Mouse (Mus musculus) kidney, adult 8-10 months (tissue): ENCODE data around the gene Otog.

ENCODE experiments used
- DNase-seq, 2 experiments: peaks; one replicate each; pipeline ENCODE4 v3.0.0; 2022

The Otog gene

DNA sequence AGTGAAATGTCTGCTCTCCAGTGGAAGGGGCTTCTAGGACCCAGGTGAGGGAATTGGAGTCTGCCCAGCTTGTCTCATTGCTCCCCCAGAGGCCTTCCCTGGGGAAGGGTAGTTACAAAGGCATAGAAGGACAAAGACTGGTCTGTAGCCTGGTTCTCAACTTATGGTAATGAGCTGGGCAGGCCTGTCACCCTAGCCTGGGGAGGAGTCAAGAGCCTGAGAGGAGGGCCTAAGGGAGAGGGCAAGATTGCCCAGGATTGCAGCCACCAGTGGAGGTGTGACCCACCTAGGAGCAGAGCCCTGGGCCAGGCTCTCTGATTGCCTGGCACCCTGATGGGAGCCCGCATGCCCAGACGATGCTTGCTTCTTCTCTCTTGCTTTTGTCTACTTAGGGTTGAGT is at the start of gene Otog:
Gene Otog, plus strand, starts transcription at position 292 of the 400 bp plus-strand sequence.
- DNase-seq, result no peak

DNA sequence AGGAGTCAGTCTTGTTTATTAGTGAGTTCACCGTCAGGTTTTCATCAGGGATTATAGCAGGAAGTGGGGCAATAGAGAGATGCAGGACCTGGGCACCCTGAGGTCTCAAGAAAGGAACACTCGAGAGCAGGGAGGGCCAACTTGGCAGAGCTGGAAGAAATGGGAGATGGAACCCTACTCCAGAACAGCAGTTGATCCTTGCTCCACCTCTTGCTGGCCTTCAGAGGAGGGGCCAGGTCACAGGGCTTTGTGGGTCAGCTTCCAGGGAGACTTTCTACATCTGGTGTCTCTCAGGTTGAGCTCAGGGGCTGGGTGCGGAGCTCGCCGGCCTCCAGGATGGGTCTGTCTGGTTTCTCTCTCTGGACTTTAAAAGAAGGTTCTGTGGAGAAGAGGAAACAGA is 45.4 kb upstream of the Otog start:
- DNase-seq, result no peak

GRCm38 (mm10) chr7:46200021-46200420 is 40.8 kb upstream of the Otog start:
- DNase-seq, result no peak

DNA sequence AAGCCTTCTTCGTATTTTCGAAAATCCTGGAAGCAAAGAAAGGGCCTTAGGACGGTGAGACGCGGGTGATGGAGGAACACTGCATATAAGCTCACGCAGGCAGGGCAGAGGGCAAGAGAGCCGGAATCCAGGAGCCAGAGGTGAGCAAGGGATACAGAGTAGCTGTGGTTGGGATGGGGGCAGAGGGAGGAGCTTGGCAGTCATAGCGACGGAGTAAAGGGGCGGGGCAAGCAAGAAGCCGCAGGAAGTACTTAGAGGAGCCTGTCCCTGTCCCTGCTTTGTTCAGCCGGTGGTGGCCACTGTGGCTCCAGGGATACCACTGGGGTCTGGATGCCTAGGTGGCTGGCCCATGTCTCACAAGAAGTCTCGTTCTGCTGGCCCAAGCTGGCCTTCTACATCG is 39.1 kb upstream of the Otog start:
- no peak for DNase-seq

GRCm38 (mm10) chr7:46204046-46204471 is 36.7 kb upstream of the Otog start:
- DNase-seq, result no peak

- DNase-seq, result no peak
Observed at GRCm38 (mm10) chr7:46204775-46205174, 36.0 kb upstream of the Otog start.

DNA sequence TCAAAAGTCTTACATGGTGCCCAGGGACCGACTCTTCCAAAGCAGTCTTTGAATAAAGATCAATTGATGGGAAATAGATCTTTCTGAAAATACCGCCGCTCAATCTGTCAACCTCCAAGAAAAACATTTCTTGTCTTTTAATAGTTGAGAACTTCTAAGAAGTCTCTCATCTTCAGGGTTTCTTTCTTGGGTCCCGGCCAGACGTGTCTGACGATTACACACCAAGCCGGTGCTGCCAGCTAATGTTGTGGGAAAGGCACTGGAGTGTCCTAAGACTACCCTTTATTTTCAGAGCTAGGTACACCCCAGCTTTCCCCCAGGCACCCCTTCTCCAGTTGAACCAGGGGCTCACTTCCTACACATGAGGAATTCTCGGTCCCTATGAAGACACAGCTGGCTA is 32.7 kb upstream of the Otog start:
- DNase-seq, result no peak

DNA sequence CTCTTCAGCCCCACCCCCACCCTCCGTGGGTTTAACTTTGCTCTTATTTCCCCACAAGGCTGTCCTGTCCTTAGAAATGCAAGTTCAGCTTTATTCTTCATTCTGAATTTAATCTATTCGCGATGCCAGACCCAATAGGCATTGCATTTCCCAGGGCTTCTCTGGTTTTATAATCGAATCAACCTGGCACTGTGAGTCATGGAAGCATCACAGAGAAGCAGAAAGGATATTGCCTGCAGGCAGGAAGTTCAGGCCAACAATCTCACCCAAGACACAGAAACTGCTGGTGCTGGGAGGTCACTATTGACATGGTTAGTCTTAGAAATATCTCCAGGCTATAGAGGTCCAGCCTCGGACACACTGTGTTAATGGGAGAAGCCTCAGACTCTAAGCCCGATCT is 30.5 kb upstream of the Otog start:
- DNase-seq, result no peak

DNA sequence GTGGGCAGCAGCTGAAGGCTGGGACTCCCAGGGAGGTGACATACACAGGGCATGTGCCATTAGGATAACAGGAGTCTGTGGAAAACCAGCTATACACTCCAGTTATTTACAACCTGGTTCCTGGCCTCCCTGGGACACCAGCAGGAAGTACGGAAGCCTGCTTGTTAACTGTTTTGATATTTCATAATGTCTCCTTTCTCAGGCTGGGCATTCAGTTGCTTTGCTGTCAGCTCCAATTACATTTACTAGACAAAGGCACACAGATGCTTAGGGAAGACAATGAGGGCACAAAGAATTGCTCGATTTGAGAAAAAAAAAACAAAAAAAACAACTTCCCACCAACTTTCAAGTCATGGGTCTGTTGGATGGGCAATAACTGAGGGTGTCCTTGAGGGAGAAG is 24.3 kb upstream of the Otog start:
- DNase-seq, result no peak

DNA sequence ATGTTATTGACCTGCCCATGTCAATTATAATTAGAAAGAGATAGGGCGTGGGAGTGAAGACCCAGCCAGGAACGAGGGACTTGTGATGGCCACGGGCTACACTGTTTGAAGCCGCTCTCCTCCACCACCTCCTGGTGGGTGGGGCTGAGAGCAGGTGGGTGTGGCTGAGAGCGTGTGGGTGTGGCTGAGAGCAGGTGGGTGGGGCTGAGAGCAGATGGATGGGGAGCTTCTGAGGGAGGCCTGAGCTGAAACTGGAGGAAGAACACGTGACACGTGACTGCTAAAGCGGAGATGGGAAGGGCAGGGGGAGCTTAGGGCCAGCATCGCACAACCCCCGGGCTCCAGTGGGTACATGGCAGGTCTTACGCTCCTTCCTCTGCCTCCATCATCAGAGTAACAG is 22.4 kb upstream of the Otog start:
- peak in 1 of 2 experiments; percentile 23 for DNase-seq

DNA sequence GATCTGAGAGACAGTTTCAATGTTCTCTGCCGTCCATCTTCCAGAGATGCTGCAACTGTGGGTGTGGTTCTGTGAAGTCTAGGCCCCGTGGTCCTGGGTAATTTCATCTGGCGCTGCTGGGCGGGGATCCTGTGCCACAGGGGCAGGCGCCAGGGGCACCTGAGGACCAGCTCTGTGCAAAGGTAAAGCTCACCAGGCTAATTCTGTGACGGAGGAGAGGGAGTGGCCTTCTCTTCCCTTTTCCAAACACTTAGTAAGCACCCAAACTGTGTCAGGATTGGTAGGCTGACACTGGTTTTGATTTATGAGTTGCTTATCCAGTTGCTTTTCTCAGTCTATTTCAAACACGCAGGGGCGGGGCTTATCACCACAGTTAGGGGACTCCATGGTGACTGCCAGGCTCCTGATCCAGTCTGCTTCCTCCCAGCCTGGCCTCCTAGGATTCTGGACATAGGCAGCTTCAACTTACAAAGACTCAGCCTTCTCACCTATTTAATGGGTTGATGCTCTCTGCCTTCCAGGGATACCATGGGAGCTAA is 20.1 kb upstream of the Otog start:
- no peak for DNase-seq

DNA sequence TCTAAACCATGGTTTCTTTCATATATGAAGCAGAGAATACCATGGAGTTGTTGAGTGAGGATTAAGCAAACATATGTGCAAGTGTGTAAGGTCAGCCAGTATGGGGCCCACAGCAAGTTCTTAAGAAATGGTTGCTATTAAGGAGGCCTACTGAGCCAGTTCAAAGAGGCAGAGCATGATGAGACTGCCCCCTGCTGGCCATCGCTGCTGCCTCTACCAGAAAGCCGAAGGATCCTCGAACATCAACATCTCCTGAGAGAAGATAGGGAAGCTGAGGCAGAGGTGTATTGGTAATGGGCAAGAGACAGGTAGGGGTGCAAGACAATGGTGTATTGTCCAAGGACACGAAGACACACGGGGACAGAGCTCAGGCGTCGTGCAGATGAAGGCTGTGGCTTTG is 14.5 kb upstream of the Otog start:
- DNase-seq, result peak in 1 of 2 experiments; percentile 46

DNA sequence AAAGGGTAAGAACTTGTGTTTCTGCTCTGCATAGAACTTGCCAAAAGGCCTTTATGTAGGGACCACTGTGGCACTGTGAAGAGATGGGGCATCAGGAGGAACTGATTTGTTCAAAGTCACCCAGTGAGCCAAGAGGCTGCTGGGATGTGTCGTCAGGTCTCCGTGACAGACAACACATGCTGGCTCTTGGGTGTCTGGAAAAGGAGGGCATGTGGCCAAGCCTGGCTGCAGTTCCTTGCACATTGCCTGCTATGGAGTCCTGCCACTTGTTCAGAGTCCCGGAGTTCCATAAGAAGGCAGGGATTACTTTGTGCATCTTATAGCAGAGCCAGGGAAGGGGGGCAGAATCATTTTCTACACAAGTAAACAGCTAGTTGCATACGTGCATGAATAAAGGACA is 13.9 kb upstream of the Otog start:
- DNase-seq, result no peak

GRCm38 (mm10) chr7:46235948-46236347 is 4.8 kb upstream of the Otog start:
- no peak for DNase-seq

DNA sequence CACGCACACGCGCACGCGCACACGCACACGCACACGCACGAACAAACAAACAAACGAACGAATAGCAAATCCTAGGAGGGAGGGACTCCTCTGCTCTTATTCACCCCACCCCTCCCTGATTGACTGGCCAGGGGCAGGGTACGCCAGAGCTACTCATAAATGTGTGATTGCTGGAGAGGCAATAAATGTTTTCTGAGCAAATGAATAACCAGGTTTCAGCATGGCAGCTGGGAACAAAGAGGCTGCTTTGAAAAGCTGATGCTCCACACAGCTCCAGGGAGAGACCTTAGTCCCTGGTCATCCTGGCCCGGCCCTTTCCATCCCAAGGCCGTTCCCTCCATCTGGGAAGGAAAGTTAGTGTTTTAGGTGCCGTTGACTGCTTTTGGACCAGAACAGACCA is 4.4 kb upstream of the Otog start:
- peak; percentile 57 to 67 for DNase-seq

DNA sequence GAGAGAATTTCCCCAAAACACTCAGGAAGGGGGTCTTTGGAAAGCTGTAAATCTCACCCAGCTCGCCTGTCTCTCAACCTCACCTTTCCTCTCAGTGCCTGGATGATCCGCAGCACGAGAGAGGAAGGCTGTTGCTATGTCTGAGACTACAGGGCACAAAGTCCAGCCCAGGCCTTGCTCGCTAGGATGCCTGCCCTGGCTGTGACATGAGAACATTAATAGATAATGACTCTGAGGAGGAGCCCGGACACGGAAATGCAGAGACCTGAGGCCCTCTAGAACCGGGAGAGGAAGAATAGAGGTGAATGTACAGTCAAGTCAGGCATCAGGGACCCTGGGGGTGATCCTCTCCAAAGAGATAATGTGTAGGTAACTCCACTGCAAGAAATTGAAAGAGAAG is 3.6 kb upstream of the Otog start:
- DNase-seq, result peak; percentile 79 to 81

GRCm38 (mm10) chr7:46238346-46238745 is 2.4 kb upstream of the Otog start, which contains the start of gene Ush1c:
Ush1c (minus strand) TSS chr7:46238503.
- peak; percentile 80 to 83 for DNase-seq

DNA sequence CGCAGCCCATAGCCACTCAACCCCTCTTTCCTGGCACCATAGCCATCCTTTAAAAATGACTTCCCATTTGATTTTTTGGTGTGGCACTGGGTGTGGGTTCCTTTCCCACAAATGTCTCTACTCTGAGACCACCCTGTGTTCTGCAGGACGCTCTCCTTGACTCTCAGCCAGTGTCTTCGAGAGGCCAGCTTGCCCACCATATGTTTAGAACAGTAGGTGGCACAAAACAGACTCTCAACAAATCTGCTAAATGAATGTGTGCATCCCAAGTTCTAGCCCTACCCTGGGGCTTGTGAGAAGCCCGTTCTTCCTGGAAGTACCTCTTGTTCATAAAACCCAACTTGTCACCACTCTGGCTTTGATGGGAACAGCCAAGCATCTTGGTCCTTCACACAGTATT is 696 bp upstream of the Otog start:
- DNase-seq, result no peak

GRCm38 (mm10) chr7:46246876-46247275 is 6.1 kb downstream of the Otog start:
- DNase-seq, result no peak

DNA sequence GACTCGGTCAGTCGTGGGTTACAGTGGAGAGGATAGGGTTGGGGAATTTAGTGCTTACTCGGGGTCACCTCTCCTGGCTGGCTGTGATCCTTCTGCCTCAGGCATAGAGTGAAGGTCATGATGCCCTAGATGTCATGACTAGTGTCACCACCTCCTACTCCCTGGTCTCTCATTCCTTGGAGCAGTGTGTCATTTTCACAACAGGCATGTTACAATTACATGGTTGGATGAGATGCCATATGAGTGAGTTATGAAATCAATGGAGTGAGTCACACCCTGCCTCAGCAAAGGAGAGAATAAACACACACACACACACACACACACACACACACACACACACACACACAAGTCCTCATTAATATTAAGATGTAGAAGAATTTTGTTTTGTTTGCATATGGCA is 6.8 kb downstream of the Otog start:
- no peak for DNase-seq

DNA sequence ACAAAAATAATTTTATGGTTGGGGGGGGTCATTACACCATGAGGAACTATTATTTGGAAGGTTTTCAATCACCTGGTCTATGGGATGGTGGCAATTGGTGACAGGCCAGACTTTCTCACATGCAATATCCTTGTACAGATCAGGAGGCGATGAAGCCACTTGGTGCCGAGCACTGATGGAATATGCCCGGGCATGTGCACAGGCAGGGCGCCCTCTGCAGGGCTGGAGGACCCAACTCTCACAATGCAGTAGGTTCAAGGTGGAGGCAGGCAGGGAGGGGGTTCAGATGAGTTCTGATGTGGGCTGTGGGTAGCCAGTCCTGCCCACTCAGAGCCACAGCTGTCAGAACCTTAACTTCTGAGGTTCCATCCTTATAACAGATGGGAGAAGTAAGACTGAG is 11.1 kb downstream of the Otog start:
- peak in 1 of 2 experiments; percentile 13 for DNase-seq

- DNase-seq, result no peak
Observed at GRCm38 (mm10) chr7:46276156-46276555, 35.4 kb downstream of the Otog start.

DNA sequence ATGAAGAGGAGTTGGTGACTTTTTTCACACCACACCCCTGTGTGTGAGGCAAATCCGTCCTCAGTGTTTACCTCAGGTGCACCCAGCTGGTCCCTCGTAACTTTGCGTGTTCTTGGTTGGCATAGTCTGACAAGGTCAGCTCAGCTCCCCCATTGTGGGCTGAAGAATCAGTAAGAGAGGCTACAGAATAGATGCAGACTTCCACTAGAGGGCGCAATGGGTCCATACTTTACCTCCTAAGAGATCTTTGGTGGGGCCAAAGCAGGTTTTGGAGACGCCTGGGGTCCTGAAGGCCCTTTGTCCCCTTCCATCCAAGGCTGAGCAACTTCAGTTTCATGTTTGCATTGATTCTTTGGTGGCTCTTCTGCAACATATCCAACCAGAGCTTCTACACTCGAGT is 39.2 kb downstream of the Otog start:
- peak; percentile 26 to 39 for DNase-seq

GRCm38 (mm10) chr7:46280896-46281295 is 40.1 kb downstream of the Otog start:
- DNase-seq, result no peak

DNA sequence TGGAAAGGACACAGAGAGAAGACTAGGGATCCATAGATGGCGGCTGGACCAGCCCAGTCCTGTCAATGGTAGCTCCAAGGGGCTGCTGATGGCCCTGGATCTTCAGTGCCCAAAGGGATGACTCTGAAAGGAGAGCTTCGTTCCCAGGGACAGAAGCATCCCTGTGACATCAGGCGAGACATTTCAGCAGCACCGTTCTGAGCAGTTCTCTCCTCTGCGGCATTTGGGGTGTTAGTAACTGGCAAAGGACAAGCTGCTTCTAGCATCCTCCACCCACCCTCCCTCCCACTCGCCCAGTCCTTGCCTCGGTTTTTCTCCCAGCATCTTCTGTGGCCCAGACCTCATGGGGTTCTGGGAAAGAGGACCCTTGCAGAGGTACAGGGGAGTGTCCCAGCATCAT is 41.5 kb downstream of the Otog start:
- DNase-seq, result no peak

DNA sequence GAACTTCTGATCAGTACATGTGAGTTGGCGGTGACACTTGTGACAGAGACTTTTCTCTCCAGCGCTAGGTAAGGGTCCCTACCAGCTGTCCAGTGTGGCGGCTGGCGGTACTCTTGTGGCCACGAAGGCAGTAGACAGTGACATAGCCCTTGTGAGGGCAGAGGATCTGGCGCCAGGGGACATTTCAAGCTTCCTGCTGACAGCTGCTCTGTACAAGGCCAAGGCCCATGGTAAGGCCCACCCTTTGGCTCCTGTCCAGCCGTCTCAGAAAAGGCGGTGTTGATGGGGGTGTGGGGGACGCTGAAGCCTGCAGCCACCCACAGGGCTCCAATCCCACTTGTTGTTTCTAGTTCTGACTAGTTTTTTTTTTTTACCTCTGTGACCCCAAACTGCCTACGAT is 42.9 kb downstream of the Otog start:
- DNase-seq, result no peak
